Mouse (Mus musculus) midbrain, embryonic 11.5 days (tissue): Measurements from ENCODE around the gene Olfr53. TPM values are rescaled to one million over a fixed set of nuclear protein-coding genes. Genes with fewer than 3 reads are reported as not detected.
"Not testable (repeated sequence)": the region's sequence is repeated elsewhere in the genome, so short reads cannot be mapped to it uniquely, and the experiment has no call there.

Experiments used
- ATAC-seq: fragments of 200-750 bp; cut with Nextera tagmentation; 2 replicates; pipeline ENCODE4 v1.8.0; 2017; ENCODE audit warnings: moderate TSS enrichment, moderate library complexity; ENCODE audit not compliant: low FRiP score
- DNase-seq: peaks from one replicate; pipeline ENCODE4 v3.0.0; 2015; ENCODE audit warnings: low spot score; ENCODE audit errors: missing footprints
- H3K27ac ChIP-seq: fragments of 300-500 bp; sonication (generic); 2 replicates; pipeline ENCODE4 v1.5.1; 2014; ENCODE audit warnings: low read depth, low read length
- H3K27me3 ChIP-seq: fragments of 300-500 bp; sonication (generic); 2 replicates; pipeline ENCODE4 v1.6.1; 2014; ENCODE audit warnings: mild to moderate bottlenecking, low read length, moderate library complexity, mixed read lengths; ENCODE audit not compliant: control insufficient read depth, insufficient read depth
- H3K36me3 ChIP-seq: fragments of 300-500 bp; sonication (generic); 2 replicates; pipeline ENCODE4 v1.6.1; 2014; ENCODE audit warnings: mild to moderate bottlenecking, low read length, moderate library complexity, mixed read lengths; ENCODE audit not compliant: control insufficient read depth, insufficient read depth
- H3K4me1 ChIP-seq: fragments of 300-500 bp; sonication (generic); 2 replicates; pipeline ENCODE4 v1.6.1; 2014; ENCODE audit warnings: low read length; ENCODE audit not compliant: control insufficient read depth, insufficient read depth
- H3K4me2 ChIP-seq: fragments of 300-500 bp; sonication (generic); 2 replicates; pipeline ENCODE4 v1.6.1; 2014; ENCODE audit warnings: mild to moderate bottlenecking, moderate library complexity
- H3K4me3 ChIP-seq: fragments of 300-500 bp; sonication (generic); 2 replicates; pipeline ENCODE4 v1.5.1; 2014; ENCODE audit warnings: low read depth, low read length
- H3K9ac ChIP-seq: fragments of 300-500 bp; sonication (generic); 2 replicates; pipeline ENCODE4 v1.6.1; 2014; ENCODE audit warnings: low read length
- H3K9me3 ChIP-seq: fragments of 300-500 bp; sonication (generic); 2 replicates; pipeline ENCODE4 v1.6.1; 2016; ENCODE audit warnings: low read length; ENCODE audit not compliant: control insufficient read depth
- WGBS: fragments of 180-500 bp; shearing (Covaris S2); extraction: QIAGEN DNeasy Blood & Tissue Kit; methylation state at CpG from one replicate; pipeline ENCODE4 v1.1.7; 2014; 5-methylcytosine and 5-hydroxymethylcytosine counted together
- polyA plus RNA-seq: library from polyadenylated mRNA; unstranded; fragments of >200 nt; fragmentation: Nextera tagmentation; extraction: Ambion mirVana; gene quantifications from 2 replicates; pipeline ENCODE4 v1.2.1, GENCODE M21; 2014

Gene Olfr53
- polyA plus RNA-seq = not detected in 2 replicates

- Histone ChIP-seq H3K27me3 (no peaks in the 10 kb centered on the region), H3K9ac (no peak within 1 kb of the TSS), H3K4me3 (no peak within 1 kb of the TSS), H3K36me3 (no peaks in the 10 kb centered on the region), H3K4me1 (no peaks in the 10 kb centered on the region), H3K27ac (no peak within 1 kb of the TSS), H3K4me2 (no peak within 1 kb of the TSS), H3K9me3 (no peaks in the 10 kb centered on the region)
- ATAC-seq = no peak
- no peak for DNase-seq
- WGBS = 96% methylated on average over 1 of the region's 1 CpGs
These were observed at the start of gene Olfr53 for GRCm38 (mm10) chr7:140646152-140646551. Gene Olfr53 (plus strand): TSS chr7:140646452.

- not testable (repeated sequence) for H3K9ac ChIP-seq, DNase-seq, H3K4me2 ChIP-seq, H3K4me3 ChIP-seq, H3K27me3 ChIP-seq, H3K9me3 ChIP-seq, ATAC-seq, H3K4me1 ChIP-seq, H3K27ac ChIP-seq, H3K36me3 ChIP-seq
- 87% methylated on average over 2 of the region's 2 CpGs for WGBS
These were observed 45.3 kb upstream of the Olfr53 start, which contains the start of gene Olfr46 for GRCm38 (mm10) chr7:140600969-140601368. Gene Olfr46 (plus strand): TSS chr7:140601269.

- not testable (repeated sequence) for H3K4me3 ChIP-seq, ATAC-seq, H3K4me1 ChIP-seq, H3K27me3 ChIP-seq, DNase-seq, H3K36me3 ChIP-seq, H3K27ac ChIP-seq, H3K4me2 ChIP-seq, H3K9ac ChIP-seq, H3K9me3 ChIP-seq
- 92% methylated on average over 3 of the region's 3 CpGs for WGBS
These were observed 17.6 kb upstream of the Olfr53 start, which contains the start of gene Olfr61 for GRCm38 (mm10) chr7:140628670-140629069. Gene Olfr61 (plus strand): TSS chr7:140628970.

GRCm38 (mm10) chr7:140630559-140630958 lies 15.7 kb upstream of the Olfr53 start:
- H3K9me3 ChIP-seq = no peaks in the 10 kb centered on the region
- DNase-seq (no peak), ATAC-seq (no peak)
- H3K27ac ChIP-seq = no peak overlapping the region
- no peaks in the 10 kb centered on the region for H3K4me1 ChIP-seq
- H3K9ac ChIP-seq = no peak overlapping the region
- no peaks in the 10 kb centered on the region for H3K36me3 ChIP-seq
- no peaks in the 10 kb centered on the region for H3K27me3 ChIP-seq
- no peak overlapping the region for H3K4me2 ChIP-seq
- whole genome bisulfite sequencing = 61% methylated on average over 1 of the region's 1 CpGs
- H3K4me3 ChIP-seq = no peak overlapping the region

- no peak for ATAC-seq
- 91% methylated on average over 4 of the region's 4 CpGs for WGBS
- DNase-seq = no peak
These were observed 13.4 kb downstream of the Olfr53 start, which contains the start of gene Olfr539 for GRCm38 (mm10) chr7:140659630-140660029. Gene Olfr539 (plus strand): TSS chr7:140659930.

GRCm38 (mm10) chr7:140670693-140671092 lies 24.4 kb downstream of the Olfr53 start:
- DNase-seq, H3K36me3 ChIP-seq, H3K27ac ChIP-seq, H3K27me3 ChIP-seq, H3K4me3 ChIP-seq, ATAC-seq, H3K4me2 ChIP-seq, H3K4me1 ChIP-seq, H3K9me3 ChIP-seq, H3K9ac ChIP-seq: not testable (repeated sequence)
- 85% methylated on average over 3 of the region's 3 CpGs for WGBS

More at GRCm38 (mm10) chr7:140659630-140660029, 13.4 kb downstream of the Olfr53 start, which contains the start of gene Olfr539:
- H3K4me2 ChIP-seq = no peak within 1 kb of the TSS
- no peaks in the 10 kb centered on the region for H3K36me3 ChIP-seq
- no peak within 1 kb of the TSS for H3K27ac ChIP-seq
- H3K9ac ChIP-seq = no peak within 1 kb of the TSS
- H3K27me3 ChIP-seq = no peaks in the 10 kb centered on the region
- no peak within 1 kb of the TSS for H3K4me3 ChIP-seq
- H3K9me3 ChIP-seq = no peaks in the 10 kb centered on the region
- no peaks in the 10 kb centered on the region for H3K4me1 ChIP-seq

- no peak overlapping the region for H3K4me3 ChIP-seq
- WGBS = 8% methylated on average over 2 of the region's 6 CpGs
- H3K9ac ChIP-seq = no peak overlapping the region
- H3K27ac ChIP-seq = no peak overlapping the region
- peak overlapping the region; percentile 23 for H3K4me2 ChIP-seq
- H3K27me3 ChIP-seq = no peaks in the 10 kb centered on the region
- no peaks in the 10 kb centered on the region; the same call in 1 of the 2 replicates for H3K9me3 ChIP-seq
- DNase-seq (no peak), ATAC-seq (peak; percentile 66; the same call in 1 of the 2 replicates)
- H3K4me1 ChIP-seq = no peaks in the 10 kb centered on the region
- no peaks in the 10 kb centered on the region for H3K36me3 ChIP-seq
These were observed 29.6 kb downstream of the Olfr53 start for GRCm38 (mm10) chr7:140675863-140676262.

- not testable (repeated sequence) for H3K9me3 ChIP-seq, DNase-seq, H3K9ac ChIP-seq, H3K4me2 ChIP-seq, H3K4me3 ChIP-seq, H3K27me3 ChIP-seq, H3K27ac ChIP-seq, H3K36me3 ChIP-seq, H3K4me1 ChIP-seq, ATAC-seq
- WGBS = 69% methylated on average over 4 of the region's 4 CpGs
These were observed 33.3 kb downstream of the Olfr53 start for GRCm38 (mm10) chr7:140679591-140679990.

- Histone ChIP-seq H3K4me2 (no peak within 1 kb of the TSS), H3K9ac (no peak within 1 kb of the TSS), H3K36me3 (no peaks in the 10 kb centered on the region), H3K27me3 (no peaks in the 10 kb centered on the region), H3K9me3 (no peaks in the 10 kb centered on the region), H3K4me3 (no peak within 1 kb of the TSS), H3K4me1 (no peaks in the 10 kb centered on the region), H3K27ac (no peak within 1 kb of the TSS)
- DNase-seq = no peak
- ATAC-seq = no peak
- WGBS = 96% methylated on average over 1 of the region's 1 CpGs
These were observed 35.4 kb downstream of the Olfr53 start, which contains the start of gene Olfr45 for GRCm38 (mm10) chr7:140681651-140682050. Gene Olfr45 (plus strand): TSS chr7:140681951.
